Mouse (Mus musculus): ENCODE data around the gene Cdhr2. TPM values are rescaled to one million over a fixed set of nuclear protein-coding genes. Genes with fewer than 3 reads are reported as not detected.

The Cdhr2 gene
- total and polyA plus RNA-seq, 3 experiments, result not detected

GRCm38 (mm10) chr13:54665062-54665461 lies 36.2 kb upstream of the Cdhr2 start:
- no peaks in the 10 kb centered on the region for H3K27me3 ChIP-seq (ENCODE audit: control insufficient read depth in 1 of 2, insufficient read depth in 2 of 2, low read length in 2 of 2)

GRCm38 (mm10) chr13:54670491-54670890 lies 30.8 kb upstream of the Cdhr2 start:
- Histone ChIP-seq H3K27ac (ENCODE audit: control insufficient read depth, low read depth, low read length) (no peak overlapping the region), H3K4me1 (ENCODE audit: control insufficient read depth in 1 of 2, insufficient read depth in 2 of 2, low read length in 2 of 2) (no peaks in the 10 kb centered on the region), H3K27me3 (ENCODE audit: control insufficient read depth in 1 of 2, insufficient read depth in 2 of 2, low read length in 2 of 2) (no peaks in the 10 kb centered on the region), H3K36me3 (ENCODE audit: control insufficient read depth in 1 of 2, insufficient read depth in 2 of 2, low read length in 2 of 2) (no peaks in the 10 kb centered on the region), H3K9ac (ENCODE audit: control insufficient read depth, low read depth, low read length, poor library complexity, severe bottlenecking) (no peak overlapping the region), H3K79me2 (ENCODE audit: control insufficient read depth, insufficient read depth, low read length, poor library complexity) (no peaks in the 10 kb centered on the region), H3K9me3 (replicated peaks; ENCODE audit: insufficient read depth, low read length) (no peaks in the 10 kb centered on the region), H3K4me3 (ENCODE audit: control insufficient read depth in 1 of 2, insufficient read depth in 1 of 2, low read depth in 2 of 2, low read length in 2 of 2) (no peak overlapping the region)
- no peak for TF ChIP-seq RCOR1 (IDR thresholded peaks at IDR 0.05; ENCODE audit: low read depth, low read length)
- TF ChIP-seq ZC3H11A (IDR thresholded peaks at IDR 0.05; ENCODE audit: low read depth, low read length), result no peak
- no peak for TF ChIP-seq CHD2 (IDR thresholded peaks at IDR 0.05; ENCODE audit: low read length)
- no peak for TF ChIP-seq BHLHE40 (IDR thresholded peaks at IDR 0.05; ENCODE audit: borderline replicate concordance, low read depth, low read length)
- TF ChIP-seq MEF2A (IDR thresholded peaks at IDR 0.05; ENCODE audit: extremely low read depth, insufficient replicate concordance, low read depth, low read length, poor library complexity, severe bottlenecking), result no peak
- no peak for TF ChIP-seq ETS1 (IDR thresholded peaks at IDR 0.05; ENCODE audit: low read depth, low read length)
- TF ChIP-seq TAL1 (IDR thresholded peaks at IDR 0.05; ENCODE audit: low read length), result no peak
- no peak for TF ChIP-seq MXI1 (IDR thresholded peaks at IDR 0.05; ENCODE audit: low read depth, low read length)
- no peak for TF ChIP-seq ZMIZ1 (IDR thresholded peaks at IDR 0.05; ENCODE audit: low read depth, low read length)
- no peak for TF ChIP-seq ZKSCAN1 (IDR thresholded peaks at IDR 0.05; ENCODE audit: low read depth, low read length)
- no peak for TF ChIP-seq ELF1 (IDR thresholded peaks at IDR 0.05; ENCODE audit: low read depth, low read length)
- TF ChIP-seq RAD21 (IDR thresholded peaks at IDR 0.05; ENCODE audit: low read depth, low read length), result no peak
- no peak for TF ChIP-seq SIN3A (IDR thresholded peaks at IDR 0.05; ENCODE audit: low read length)
- TF ChIP-seq USF2 (IDR thresholded peaks at IDR 0.05; ENCODE audit: borderline replicate concordance in 1 of 2, insufficient read depth in 1 of 2, low read depth in 1 of 2, low read length in 2 of 2), result no peak
- TF ChIP-seq USF1 (IDR thresholded peaks at IDR 0.05; ENCODE audit: low read depth, low read length), result no peak
- TF ChIP-seq POLR2A (IDR thresholded peaks at IDR 0.05; ENCODE audit: control insufficient read depth in 1 of 2, insufficient read depth in 1 of 2, low read depth in 1 of 2, low read length in 2 of 2, poor library complexity in 1 of 2), result no peak
- TF ChIP-seq NRF1 (IDR thresholded peaks at IDR 0.05; ENCODE audit: insufficient read depth, low read depth, low read length, poor library complexity, severe bottlenecking), result no peak
- TF ChIP-seq MAFK (IDR thresholded peaks at IDR 0.05; ENCODE audit: borderline replicate concordance, low read depth, low read length), result no peak
- TF ChIP-seq GABPA (IDR thresholded peaks at IDR 0.05; ENCODE audit: low read depth, low read length), result no peak
- no peak for DNase-seq (ENCODE audit: low read depth, low spot score)

More at GRCm38 (mm10) chr13:54665062-54665461, 36.2 kb upstream of the Cdhr2 start:
- Histone ChIP-seq H3K27ac (ENCODE audit: control insufficient read depth, low read depth, low read length) (no peak overlapping the region), H3K79me2 (ENCODE audit: control insufficient read depth, insufficient read depth, low read length, poor library complexity) (no peaks in the 10 kb centered on the region), H3K9ac (ENCODE audit: control insufficient read depth, low read depth, low read length, poor library complexity, severe bottlenecking) (no peak overlapping the region), H3K9me3 (replicated peaks; ENCODE audit: insufficient read depth, low read length) (no peaks in the 10 kb centered on the region), H3K36me3 (ENCODE audit: control insufficient read depth in 1 of 2, insufficient read depth in 2 of 2, low read length in 2 of 2) (peaks cover 0 to 1% of the 10 kb centered on the region in 2 experiments; a peak in 1 of 4 replicates), H3K4me1 (ENCODE audit: control insufficient read depth in 1 of 2, insufficient read depth in 2 of 2, low read length in 2 of 2) (no peaks in the 10 kb centered on the region), H3K4me3 (ENCODE audit: control insufficient read depth in 1 of 2, insufficient read depth in 1 of 2, low read depth in 2 of 2, low read length in 2 of 2) (no peak overlapping the region)
- TF ChIP-seq MEF2A (IDR thresholded peaks at IDR 0.05; ENCODE audit: extremely low read depth, insufficient replicate concordance, low read depth, low read length, poor library complexity, severe bottlenecking) (no peak), RAD21 (IDR thresholded peaks at IDR 0.05; ENCODE audit: low read depth, low read length) (no peak), UBTF (IDR thresholded peaks at IDR 0.05; ENCODE audit: borderline replicate concordance, insufficient read depth, low read depth, low read length) (no peak), TAL1 (IDR thresholded peaks at IDR 0.05; ENCODE audit: low read length) (no peak), MAFK (IDR thresholded peaks at IDR 0.05; ENCODE audit: borderline replicate concordance, low read depth, low read length) (no peak), BHLHE40 (IDR thresholded peaks at IDR 0.05; ENCODE audit: borderline replicate concordance, low read depth, low read length) (no peak), MAX (IDR thresholded peaks at IDR 0.05; ENCODE audit: low read length) (no peak), NRF1 (IDR thresholded peaks at IDR 0.05; ENCODE audit: insufficient read depth, low read depth, low read length, poor library complexity, severe bottlenecking) (no peak), GABPA (IDR thresholded peaks at IDR 0.05; ENCODE audit: low read depth, low read length) (no peak), ZC3H11A (IDR thresholded peaks at IDR 0.05; ENCODE audit: low read depth, low read length) (no peak), RCOR1 (IDR thresholded peaks at IDR 0.05; ENCODE audit: low read depth, low read length) (no peak), USF2 (IDR thresholded peaks at IDR 0.05; ENCODE audit: borderline replicate concordance in 1 of 2, insufficient read depth in 1 of 2, low read depth in 1 of 2, low read length in 2 of 2) (no peak), KAT2A (conservative IDR thresholded peaks at IDR 0.05; ENCODE audit: low read depth, low read length) (no peak), ZNF384 (IDR thresholded peaks at IDR 0.05; ENCODE audit: low read depth, low read length) (no peak), JUND (IDR thresholded peaks at IDR 0.05; ENCODE audit: low read depth, low read length) (no peak), MAZ (IDR thresholded peaks at IDR 0.05; ENCODE audit: low read depth, low read length) (no peak)
- no peak for DNase-seq (ENCODE audit: low read depth, low spot score)

Measured in MEL (cell line).